Mouse (Mus musculus) embryonic fibroblast, embryonic 13.5 days (primary cell): Measurements from ENCODE around the gene Sec24a.

Experiments used
- CTCF ChIP-seq: IDR thresholded peaks from 2 replicates; pipeline ENCODE4 v1.5.1; 2011; ENCODE audit warnings: mild to moderate bottlenecking, control low read depth, low read length, moderate library complexity, borderline replicate concordance; ENCODE audit not compliant: insufficient read depth
- POLR2A ChIP-seq: IDR thresholded peaks from 2 replicates; pipeline ENCODE4 v1.6.1; 2011; ENCODE audit warnings: low read depth, mild to moderate bottlenecking, control low read depth, low read length, moderate library complexity

DNA sequence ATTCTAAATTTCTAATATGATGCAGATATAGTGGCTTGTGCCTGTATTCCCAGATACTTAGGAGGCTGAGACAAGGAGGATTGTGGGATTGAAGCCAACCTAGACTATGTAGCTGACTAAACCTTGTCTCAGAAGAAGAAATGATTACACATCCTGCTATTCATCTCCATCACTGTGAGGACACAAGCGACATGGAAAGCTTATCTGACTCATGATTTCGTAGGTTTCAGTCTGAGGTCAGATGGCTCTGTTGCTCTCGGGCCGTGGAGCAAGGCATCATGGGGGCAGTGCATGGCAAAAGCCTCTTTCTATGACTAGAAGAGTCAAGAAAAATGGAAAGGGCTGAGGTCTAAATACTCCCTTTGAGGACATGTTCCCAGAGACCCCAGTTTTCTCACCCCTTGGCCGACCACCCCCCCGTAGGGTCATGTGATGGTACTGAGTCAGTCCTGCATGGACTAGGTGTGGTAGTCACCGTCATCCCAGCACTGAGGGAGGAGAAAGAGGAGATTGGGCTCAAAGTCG is 48.6 kb upstream of the Sec24a start:
- no peak for TF ChIP-seq CTCF
- no peak for TF ChIP-seq POLR2A
